Mouse (Mus musculus): ENCODE measurements around the gene Pde11a.
A peak's percentile ranks its signal among the peaks of the same experiment; 100 is the strongest.

DNA sequence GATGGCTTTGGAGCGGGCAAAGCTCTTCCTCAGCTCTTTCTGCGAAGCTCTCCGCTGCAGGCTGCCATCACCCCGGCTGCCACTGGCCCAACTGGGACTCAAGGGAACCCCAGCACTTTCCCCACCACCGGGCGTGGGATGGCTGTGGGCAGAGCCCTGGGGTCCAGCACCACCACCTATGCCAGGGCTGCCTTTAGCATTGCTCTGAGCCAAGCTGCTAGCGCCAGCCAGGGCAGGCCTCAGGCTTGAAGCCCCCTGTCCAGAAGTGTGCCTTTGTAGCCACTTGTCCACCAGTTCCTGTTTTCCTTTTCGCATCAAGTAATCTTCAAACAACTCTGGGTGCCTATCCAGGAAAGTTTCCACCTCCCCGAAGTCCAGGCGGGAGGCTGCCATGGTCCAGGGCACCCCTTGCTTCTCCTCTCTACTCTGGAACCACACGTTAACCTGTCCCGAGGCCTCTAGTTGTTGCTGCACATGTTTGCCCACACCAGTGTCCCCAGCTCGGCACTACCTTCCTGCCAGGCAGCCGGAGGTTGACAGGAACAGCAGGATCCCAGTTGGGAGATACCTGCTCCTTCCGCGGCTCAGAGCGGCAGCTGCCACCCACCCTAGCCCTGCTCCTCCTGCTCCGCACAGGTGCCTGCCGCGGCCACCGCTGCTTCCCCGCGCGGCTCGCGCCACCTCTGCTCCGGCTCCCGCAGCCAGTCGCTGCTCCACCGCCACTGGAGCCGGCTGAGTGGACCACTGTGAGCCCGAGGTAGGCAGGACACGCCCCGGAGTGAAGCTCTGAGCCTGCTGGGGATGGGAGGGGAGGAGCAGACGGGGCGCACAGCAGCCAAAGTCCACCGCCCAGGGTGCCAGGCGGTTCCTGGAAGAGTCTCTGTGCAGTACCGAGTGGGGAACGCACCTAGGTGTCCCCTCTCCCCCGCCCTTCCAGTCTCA, at the start of gene Pde11a:
- TF ChIP-seq CTCF (IDR thresholded peaks at IDR 0.05; ENCODE audit: extremely low read depth, insufficient read length, insufficient replicate concordance, low read depth, low read length) = no peak
- TF ChIP-seq POLR2A (IDR thresholded peaks at IDR 0.05; ENCODE audit: low read depth, low read length) = peak; percentile 60; the same call in 1 of the 2 replicates

Measured in small intestine, adult 2 months (tissue).